Mouse (Mus musculus): ENCODE measurements around the gene Apbb2. TPM values are rescaled to one million over a fixed set of nuclear protein-coding genes. Genes with fewer than 3 reads are reported as not detected.

Gene Apbb2
- polyA plus RNA-seq, 1 experiment: 36.1 TPM

DNA sequence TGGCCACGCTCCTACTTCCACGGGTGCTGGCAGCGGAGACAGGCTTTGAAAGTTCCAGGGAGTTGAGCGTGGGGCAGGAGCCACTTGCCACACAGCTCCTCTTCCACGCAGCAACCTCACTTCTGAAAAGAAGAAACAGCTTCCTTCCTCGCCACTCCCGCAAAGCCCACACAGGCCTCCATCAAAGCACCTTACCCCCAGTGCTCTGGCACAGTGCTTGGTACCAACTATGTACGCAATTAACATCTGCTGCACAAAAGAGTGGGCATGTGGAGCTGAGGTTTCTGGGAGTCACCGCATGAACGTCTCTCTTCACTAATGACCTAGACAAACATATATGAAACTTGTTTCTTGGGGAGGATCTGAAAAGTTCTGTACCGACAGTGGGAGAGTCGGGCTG, 8.3 kb downstream of the Apbb2 start:
- no peak overlapping the region for H3K27ac ChIP-seq (ENCODE audit: insufficient read depth, low read length)
- peaks cover 26% of the 10 kb centered on the region for H3K4me1 ChIP-seq (ENCODE audit: control insufficient read depth, insufficient read depth, low read length)
- TF ChIP-seq CTCF (IDR thresholded peaks at IDR 0.05; ENCODE audit: borderline replicate concordance, insufficient read depth, low read depth, low read length): no peak
- H3K4me3 ChIP-seq (replicated peaks; ENCODE audit: insufficient read depth, low read depth, low read length): no peak overlapping the region
- no peak for DNase-seq
- H3K27me3 ChIP-seq (ENCODE audit: control insufficient read depth, insufficient read depth, low read length): no peaks in the 10 kb centered on the region
- 88% methylated on average over 12 of the region's 12 CpGs for WGBS

DNA sequence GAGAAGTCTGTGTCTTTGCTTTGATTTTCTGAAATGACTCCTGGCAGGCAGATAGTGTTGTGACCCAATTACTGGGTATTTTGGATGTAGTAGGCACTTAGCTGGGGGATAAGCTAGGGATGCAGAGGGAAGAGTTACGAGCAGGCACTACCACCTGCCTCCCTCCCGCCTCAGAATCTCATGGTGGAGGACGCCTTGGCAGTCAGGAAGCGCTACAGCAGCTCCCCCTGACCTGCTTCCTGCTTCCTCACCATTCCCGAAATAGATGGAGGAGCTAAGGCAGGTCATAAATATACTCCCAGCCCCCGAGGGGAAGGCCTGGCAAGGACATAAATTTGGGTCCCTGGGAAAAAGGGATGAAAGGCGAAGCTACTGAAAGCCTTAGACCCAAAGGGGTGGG, 9.3 kb downstream of the Apbb2 start:
- TF ChIP-seq POLR2A (IDR thresholded peaks at IDR 0.05; ENCODE audit: borderline replicate concordance, insufficient read depth, low read length) (no peak), CTCF (IDR thresholded peaks at IDR 0.05; ENCODE audit: borderline replicate concordance, insufficient read depth, low read depth, low read length) (no peak)
- no peaks in the 10 kb centered on the region for H3K27me3 ChIP-seq (ENCODE audit: control insufficient read depth, insufficient read depth, low read length)
- H3K27ac ChIP-seq (ENCODE audit: insufficient read depth, low read length): 0 out of 2 replicates have a peak overlapping the region, but pooled peaks have one; percentile 21
- no peak overlapping the region for H3K4me3 ChIP-seq (replicated peaks; ENCODE audit: insufficient read depth, low read depth, low read length)
- DNase-seq: peak; percentile 35 to 50
- H3K4me1 ChIP-seq (ENCODE audit: control insufficient read depth, insufficient read depth, low read length): peaks cover 25% of the 10 kb centered on the region
- 21% methylated on average over 7 of the region's 7 CpGs for WGBS

DNA sequence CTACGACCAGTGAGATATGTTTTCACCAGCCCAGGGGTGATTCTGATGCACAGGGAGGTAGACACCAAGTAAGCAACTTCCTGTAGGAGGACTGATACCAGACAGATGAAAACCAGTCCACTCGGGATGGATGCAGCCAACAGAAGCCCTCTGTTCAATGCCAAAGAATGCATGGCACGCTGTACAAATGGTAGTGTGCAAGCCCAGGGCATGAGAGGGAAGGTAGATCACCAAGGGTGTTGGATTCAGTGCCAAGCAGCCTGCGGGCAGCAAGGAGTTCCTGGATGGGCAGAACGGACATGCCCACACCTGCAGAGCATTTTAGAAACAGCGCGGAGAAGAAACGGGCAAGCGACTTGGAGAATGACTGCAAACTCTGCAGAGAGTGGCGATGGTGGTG, 10.8 kb downstream of the Apbb2 start:
- WGBS: 53% methylated on average over 10 of the region's 10 CpGs
- H3K27ac ChIP-seq (ENCODE audit: insufficient read depth, low read length): no peak overlapping the region
- TF ChIP-seq POLR2A (IDR thresholded peaks at IDR 0.05; ENCODE audit: borderline replicate concordance, insufficient read depth, low read length) (no peak), CTCF (IDR thresholded peaks at IDR 0.05; ENCODE audit: borderline replicate concordance, insufficient read depth, low read depth, low read length) (no peak)
- no peaks in the 10 kb centered on the region for H3K27me3 ChIP-seq (ENCODE audit: control insufficient read depth, insufficient read depth, low read length)
- H3K4me3 ChIP-seq (replicated peaks; ENCODE audit: insufficient read depth, low read depth, low read length): no peak overlapping the region
- H3K4me1 ChIP-seq (ENCODE audit: control insufficient read depth, insufficient read depth, low read length): peaks cover 23% of the 10 kb centered on the region
- no peak for DNase-seq

DNA sequence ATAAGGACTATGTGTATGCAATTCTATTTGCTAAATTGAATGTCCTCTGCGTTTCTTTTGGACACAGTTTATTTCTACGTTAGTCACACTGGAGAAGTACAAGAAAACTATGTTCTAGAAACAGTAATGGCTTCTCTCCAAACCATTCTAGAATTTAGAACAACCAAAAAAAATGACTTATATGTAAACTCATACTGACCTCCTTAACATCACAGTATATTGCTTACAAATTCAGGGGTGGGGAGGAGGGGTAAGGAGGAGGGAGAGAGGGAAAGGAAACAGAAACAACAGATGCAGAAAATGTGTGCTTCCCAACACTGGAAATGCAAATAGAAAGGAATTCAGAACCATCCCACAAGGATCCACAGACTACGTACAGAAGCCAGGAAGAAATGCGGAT, 11.4 kb downstream of the Apbb2 start:
- no peak for DNase-seq
- H3K4me1 ChIP-seq (ENCODE audit: control insufficient read depth, insufficient read depth, low read length): peaks cover 23% of the 10 kb centered on the region
- WGBS: 94% methylated on average over 4 of the region's 4 CpGs
- H3K27me3 ChIP-seq (ENCODE audit: control insufficient read depth, insufficient read depth, low read length): no peaks in the 10 kb centered on the region
- TF ChIP-seq POLR2A (IDR thresholded peaks at IDR 0.05; ENCODE audit: borderline replicate concordance, insufficient read depth, low read length) (no peak), CTCF (IDR thresholded peaks at IDR 0.05; ENCODE audit: borderline replicate concordance, insufficient read depth, low read depth, low read length) (no peak)
- no peak overlapping the region for H3K4me3 ChIP-seq (replicated peaks; ENCODE audit: insufficient read depth, low read depth, low read length)
- H3K27ac ChIP-seq (ENCODE audit: insufficient read depth, low read length): no peak overlapping the region

DNA sequence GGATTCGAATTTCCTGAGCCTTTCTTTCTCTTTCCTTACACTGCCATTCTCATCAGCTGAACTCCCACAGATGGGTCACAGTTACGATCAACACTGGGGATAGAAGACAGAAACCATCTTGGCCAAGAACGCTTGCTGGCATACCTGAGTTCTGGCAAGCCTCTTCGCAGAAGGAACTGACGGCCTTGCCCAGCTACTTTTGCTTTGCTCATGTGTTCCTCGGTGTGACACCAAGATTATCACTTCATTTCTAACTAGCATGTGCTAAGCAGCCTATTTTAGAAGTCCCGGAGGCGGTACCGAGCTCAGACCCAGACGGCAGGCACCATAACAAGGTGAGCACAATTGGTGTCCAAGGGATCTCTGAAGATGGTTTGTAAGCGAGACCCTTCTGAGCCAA, 12.9 kb downstream of the Apbb2 start:
- 35% methylated on average over 11 of the region's 11 CpGs for WGBS
- peaks cover 21% of the 10 kb centered on the region for H3K4me1 ChIP-seq (ENCODE audit: control insufficient read depth, insufficient read depth, low read length)
- no peak overlapping the region for H3K4me3 ChIP-seq (replicated peaks; ENCODE audit: insufficient read depth, low read depth, low read length)
- no peak overlapping the region for H3K27ac ChIP-seq (ENCODE audit: insufficient read depth, low read length)
- TF ChIP-seq CTCF (IDR thresholded peaks at IDR 0.05; ENCODE audit: borderline replicate concordance, insufficient read depth, low read depth, low read length) (no peak), POLR2A (IDR thresholded peaks at IDR 0.05; ENCODE audit: borderline replicate concordance, insufficient read depth, low read length) (no peak)
- DNase-seq: peak in 1 of 2 experiments; percentile 35
- no peaks in the 10 kb centered on the region for H3K27me3 ChIP-seq (ENCODE audit: control insufficient read depth, insufficient read depth, low read length)

DNA sequence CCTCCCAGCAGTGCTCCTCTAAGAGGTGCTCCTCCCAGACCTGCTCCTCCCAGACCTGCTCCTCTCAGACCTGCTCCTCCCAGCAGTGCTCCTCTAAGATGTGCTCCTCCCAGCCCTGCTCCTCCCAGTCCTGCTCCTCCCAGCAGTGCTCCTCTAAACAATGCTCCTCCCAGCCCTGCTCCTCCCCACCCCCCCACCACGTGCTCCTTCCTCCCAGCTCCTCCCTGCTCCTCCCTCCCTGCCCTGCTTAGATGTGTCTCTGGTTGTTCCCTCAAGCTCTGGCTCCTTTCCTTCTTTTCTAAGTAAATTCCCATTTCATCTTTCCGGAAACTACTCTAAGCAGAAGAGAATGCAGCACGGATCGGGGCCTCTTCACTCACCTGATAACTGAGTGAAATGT, 14.2 kb downstream of the Apbb2 start:
- DNase-seq: no peak

DNA sequence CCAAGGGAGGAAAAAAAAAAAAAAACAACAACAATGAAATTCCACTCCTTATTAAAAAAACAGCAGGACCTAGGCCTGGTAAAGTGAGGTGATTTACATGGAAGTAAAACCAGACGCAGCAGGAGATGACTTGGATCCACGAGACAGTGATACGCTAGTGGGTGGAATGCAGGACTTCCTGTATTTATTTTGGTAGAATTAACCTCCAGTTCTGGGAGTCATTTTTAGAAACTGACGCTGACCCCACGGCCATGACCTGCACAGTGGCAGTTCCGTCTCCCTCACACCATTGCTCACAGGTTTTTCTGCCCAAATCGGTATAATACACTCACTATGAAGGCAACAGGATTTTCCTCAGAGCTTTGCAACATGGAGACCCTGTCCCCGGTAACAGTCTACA, 14.8 kb downstream of the Apbb2 start:
- no peaks in the 10 kb centered on the region for H3K27me3 ChIP-seq (ENCODE audit: control insufficient read depth, insufficient read depth, low read length)
- WGBS: 79% methylated on average over 8 of the region's 8 CpGs
- H3K4me3 ChIP-seq (replicated peaks; ENCODE audit: insufficient read depth, low read depth, low read length): no peak overlapping the region
- DNase-seq: no peak
- H3K27ac ChIP-seq (ENCODE audit: insufficient read depth, low read length): no peak overlapping the region
- peaks cover 17% of the 10 kb centered on the region for H3K4me1 ChIP-seq (ENCODE audit: control insufficient read depth, insufficient read depth, low read length)
- TF ChIP-seq POLR2A (IDR thresholded peaks at IDR 0.05; ENCODE audit: borderline replicate concordance, insufficient read depth, low read length) (no peak), CTCF (IDR thresholded peaks at IDR 0.05; ENCODE audit: borderline replicate concordance, insufficient read depth, low read depth, low read length) (no peak)

More for the DNA sequence above, 14.2 kb downstream of the Apbb2 start:
- no peak overlapping the region for H3K27ac ChIP-seq (ENCODE audit: insufficient read depth, low read length)
- 86% methylated on average over 4 of the region's 4 CpGs for WGBS
- no peak overlapping the region for H3K4me3 ChIP-seq (replicated peaks; ENCODE audit: insufficient read depth, low read depth, low read length)
- peaks cover 17% of the 10 kb centered on the region for H3K4me1 ChIP-seq (ENCODE audit: control insufficient read depth, insufficient read depth, low read length)
- TF ChIP-seq POLR2A (IDR thresholded peaks at IDR 0.05; ENCODE audit: borderline replicate concordance, insufficient read depth, low read length) (no peak), CTCF (IDR thresholded peaks at IDR 0.05; ENCODE audit: borderline replicate concordance, insufficient read depth, low read depth, low read length) (no peak)
- no peaks in the 10 kb centered on the region for H3K27me3 ChIP-seq (ENCODE audit: control insufficient read depth, insufficient read depth, low read length)

DNA sequence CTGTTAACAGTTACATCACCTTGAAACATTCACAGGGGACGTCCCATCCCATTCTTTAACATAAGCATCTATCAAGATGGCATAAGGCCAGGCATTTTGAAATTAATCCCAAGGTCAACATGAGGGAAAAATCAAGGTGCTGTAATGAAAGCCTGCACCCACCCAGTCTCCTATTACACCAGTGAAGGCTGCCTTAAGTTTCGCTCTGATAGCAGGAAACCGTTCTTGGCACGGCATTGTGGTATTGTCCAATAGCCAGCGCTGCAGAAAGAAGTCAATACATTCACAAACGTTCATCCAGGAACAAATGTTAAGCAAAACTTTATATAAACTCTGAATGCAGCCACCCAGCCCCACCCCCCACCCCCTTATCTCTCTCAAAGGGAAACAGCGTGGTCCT, 15.4 kb downstream of the Apbb2 start:
- Histone ChIP-seq H3K4me3 (replicated peaks; ENCODE audit: insufficient read depth, low read depth, low read length) (no peak overlapping the region), H3K27me3 (ENCODE audit: control insufficient read depth, insufficient read depth, low read length) (no peaks in the 10 kb centered on the region), H3K27ac (ENCODE audit: insufficient read depth, low read length) (no peak overlapping the region), H3K4me1 (ENCODE audit: control insufficient read depth, insufficient read depth, low read length) (peaks cover 17% of the 10 kb centered on the region)
- TF ChIP-seq POLR2A (IDR thresholded peaks at IDR 0.05; ENCODE audit: borderline replicate concordance, insufficient read depth, low read length): no peak
- TF ChIP-seq CTCF (IDR thresholded peaks at IDR 0.05; ENCODE audit: borderline replicate concordance, insufficient read depth, low read depth, low read length): no peak
- WGBS: 71% methylated on average over 7 of the region's 7 CpGs
- no peak for DNase-seq
